Mouse (Mus musculus) stomach, postnatal 0 days (tissue): ENCODE measurements at regions not wholly inside any gene's neighbourhood (a gene's known extent, or its start where the extent isn't known, plus 50 kb on each side); places are given as distances from the start of the nearest gene placed in this dataset.

Experiments used
- CTCF ChIP-seq: IDR thresholded peaks from 2 replicates; pipeline ENCODE4 v1.5.1; 2016; ENCODE audit warnings: antibody characterized with exemption, low read depth, mild to moderate bottlenecking, moderate library complexity
- EP300 ChIP-seq: optimal IDR thresholded peaks from 2 replicates; pipeline ENCODE3; 2016; ENCODE audit warnings: antibody characterized with exemption

GRCm38 (mm10) chr10:126568155-126568554, 333.0 kb downstream of the Atp23 start:
- TF ChIP-seq CTCF (no peak), EP300 (no peak)
